Mouse (Mus musculus) forebrain, embryonic 13.5 days (tissue): ENCODE results near the gene Cdc42ep1. TPM values are rescaled to one million over a fixed set of nuclear protein-coding genes. Genes with fewer than 3 reads are reported as not detected.
"Not testable (repeated sequence)": the region's sequence is repeated elsewhere in the genome, so short reads cannot be mapped to it uniquely, and the experiment has no call there.

Experiments used
- ATAC-seq: fragments of 200-750 bp; cut with Nextera tagmentation; 2 replicates; pipeline ENCODE4 v1.8.0; 2017
- H3K27ac ChIP-seq: fragments of 300-500 bp; sonication (generic); 2 replicates; pipeline ENCODE4 v1.5.1; 2015; ENCODE audit warnings: inconsistent platforms, mild to moderate bottlenecking, moderate library complexity
- H3K27me3 ChIP-seq: fragments of 300-500 bp; sonication (generic); 2 replicates; pipeline ENCODE4 v1.6.1; 2015; ENCODE audit warnings: mild to moderate bottlenecking, inconsistent platforms
- H3K36me3 ChIP-seq: fragments of 300-500 bp; sonication (generic); 2 replicates; pipeline ENCODE4 v1.6.1; 2015; ENCODE audit warnings: mild to moderate bottlenecking, inconsistent platforms; ENCODE audit not compliant: poor library complexity, severe bottlenecking
- H3K4me1 ChIP-seq: fragments of 300-500 bp; sonication (generic); 2 replicates; pipeline ENCODE4 v1.6.1; 2015; ENCODE audit warnings: inconsistent platforms
- H3K4me2 ChIP-seq: fragments of 300-500 bp; sonication (generic); 2 replicates; pipeline ENCODE4 v1.6.1; 2015; ENCODE audit warnings: inconsistent platforms, mild to moderate bottlenecking, moderate library complexity
- H3K4me3 ChIP-seq: fragments of 300-500 bp; sonication (generic); 2 replicates; pipeline ENCODE4 v1.5.1; 2015; ENCODE audit warnings: mild to moderate bottlenecking, inconsistent platforms
- H3K9ac ChIP-seq: fragments of 300-500 bp; sonication (generic); 2 replicates; pipeline ENCODE4 v1.6.1; 2015; ENCODE audit warnings: mild to moderate bottlenecking, inconsistent platforms
- H3K9me3 ChIP-seq: fragments of 300-500 bp; sonication (generic); replicated peaks from 2 replicates; pipeline ENCODE4 v1.6.1; 2016; ENCODE audit warnings: inconsistent platforms
- WGBS: fragments of 180-500 bp; shearing (Covaris S2); methylation state at CpG from one replicate; pipeline ENCODE4 v1.1.7; 2015; 5-methylcytosine and 5-hydroxymethylcytosine counted together
- polyA plus RNA-seq: library from polyadenylated mRNA; unstranded; fragments of >200 nt; fragmentation: Nextera tagmentation; extraction: Ambion mirVana; gene quantifications from 2 replicates; pipeline ENCODE4 v1.2.1, GENCODE M21; 2015

The Cdc42ep1 gene
- polyA plus RNA-seq, 1 experiment from 2014 or later: 5.0 TPM

DNA sequence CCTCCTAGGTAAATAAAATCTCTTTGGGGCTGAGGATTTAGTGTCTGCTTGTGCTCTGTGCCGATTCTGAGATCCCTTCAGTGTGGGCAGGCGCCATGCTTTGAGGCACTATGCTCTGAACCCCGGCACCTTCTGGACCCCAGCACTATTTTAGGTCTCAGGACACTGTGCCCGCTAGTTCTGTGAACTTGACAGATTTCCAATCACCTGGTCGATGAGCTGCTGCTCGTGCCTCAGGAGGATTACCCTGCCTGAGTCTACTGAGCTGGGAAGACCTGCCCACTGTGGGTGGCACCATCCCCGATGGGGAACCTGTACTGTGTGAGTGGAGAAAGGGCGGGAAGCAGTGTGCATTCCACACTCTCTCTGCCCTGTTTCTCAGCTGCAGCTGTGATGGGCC is 32.6 kb downstream of the Cdc42ep1 start:
- Histone ChIP-seq H3K9ac (no peak overlapping the region), H3K4me1 (peaks cover 47% of the 10 kb centered on the region), H3K4me3 (no peak overlapping the region), H3K9me3 (no peaks in the 10 kb centered on the region), H3K27me3 (no peaks in the 10 kb centered on the region), H3K4me2 (no peak overlapping the region), H3K27ac (no peak overlapping the region), H3K36me3 (peaks cover 5% of the 10 kb centered on the region; the same call in 1 of the 2 replicates)
- ATAC-seq: no peak
- WGBS: 73% methylated on average over 8 of the region's 8 CpGs

DNA sequence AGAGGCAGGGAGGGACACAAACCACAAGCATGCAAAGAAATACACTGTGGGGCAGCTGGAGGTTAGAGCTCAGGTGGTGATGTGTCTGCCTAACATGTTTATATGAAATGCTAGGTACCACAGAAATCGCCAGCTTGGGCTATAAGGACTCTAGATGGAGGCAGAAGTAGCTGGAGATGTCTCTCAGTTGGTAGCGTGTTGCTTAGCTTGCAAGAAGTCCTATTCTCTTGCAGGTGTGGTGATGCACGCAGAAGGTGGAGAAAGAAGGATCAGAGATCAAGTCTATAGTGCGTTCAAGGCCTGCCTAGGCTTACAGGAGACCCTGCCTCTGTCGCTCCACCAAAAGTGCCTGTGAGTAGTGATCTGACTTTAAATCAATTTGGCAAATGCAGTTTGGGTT is 33.1 kb downstream of the Cdc42ep1 start:
- H3K27ac ChIP-seq: peak overlapping the region; percentile 98; the same call in 1 of the 2 replicates
- H3K4me3 ChIP-seq: no peak overlapping the region

DNA sequence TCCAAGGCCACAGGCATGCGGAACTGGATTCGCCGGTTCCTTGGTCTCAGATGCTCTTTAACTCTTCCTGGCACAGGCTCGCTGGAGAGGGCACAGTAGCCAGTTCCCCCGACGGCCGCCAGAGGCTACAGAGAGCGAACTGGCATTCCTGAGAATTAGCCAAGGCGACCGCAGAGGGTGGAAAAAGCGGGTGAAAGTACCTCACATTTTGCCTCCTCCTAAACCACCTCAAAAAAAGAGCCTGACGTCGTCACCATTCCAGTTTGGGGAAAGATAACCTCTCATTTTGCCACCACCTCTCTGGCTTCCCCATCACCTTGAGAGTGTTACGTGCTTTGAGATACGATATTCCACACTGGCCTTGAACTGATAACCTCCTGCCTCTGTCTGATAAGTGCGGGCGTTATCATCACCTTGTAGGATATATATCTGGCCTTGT is 33.9 kb downstream of the Cdc42ep1 start:
- H3K9ac ChIP-seq: peak overlapping the region; percentile 69
- H3K9me3 ChIP-seq: no peaks in the 10 kb centered on the region
- H3K27me3 ChIP-seq: no peaks in the 10 kb centered on the region
- H3K36me3 ChIP-seq: peaks cover 15% of the 10 kb centered on the region
- H3K4me3 ChIP-seq: peak overlapping the region; percentile 66
- peaks cover 47% of the 10 kb centered on the region for H3K4me1 ChIP-seq
- 3% methylated on average over 17 of the region's 17 CpGs for WGBS
- peak overlapping the region; percentile 85 for H3K4me2 ChIP-seq
- no peak for ATAC-seq
- peak overlapping the region; percentile 98 for H3K27ac ChIP-seq

More for the DNA sequence above, 33.1 kb downstream of the Cdc42ep1 start:
- Histone ChIP-seq H3K27me3 (no peaks in the 10 kb centered on the region), H3K9me3 (no peaks in the 10 kb centered on the region), H3K4me2 (peak overlapping the region; percentile 85), H3K9ac (peak overlapping the region; percentile 69; the same call in 1 of the 2 replicates), H3K4me1 (peaks cover 47% of the 10 kb centered on the region), H3K36me3 (peaks cover 7% of the 10 kb centered on the region)
- ATAC-seq: no peak
- WGBS: 83% methylated on average over 5 of the region's 5 CpGs

DNA sequence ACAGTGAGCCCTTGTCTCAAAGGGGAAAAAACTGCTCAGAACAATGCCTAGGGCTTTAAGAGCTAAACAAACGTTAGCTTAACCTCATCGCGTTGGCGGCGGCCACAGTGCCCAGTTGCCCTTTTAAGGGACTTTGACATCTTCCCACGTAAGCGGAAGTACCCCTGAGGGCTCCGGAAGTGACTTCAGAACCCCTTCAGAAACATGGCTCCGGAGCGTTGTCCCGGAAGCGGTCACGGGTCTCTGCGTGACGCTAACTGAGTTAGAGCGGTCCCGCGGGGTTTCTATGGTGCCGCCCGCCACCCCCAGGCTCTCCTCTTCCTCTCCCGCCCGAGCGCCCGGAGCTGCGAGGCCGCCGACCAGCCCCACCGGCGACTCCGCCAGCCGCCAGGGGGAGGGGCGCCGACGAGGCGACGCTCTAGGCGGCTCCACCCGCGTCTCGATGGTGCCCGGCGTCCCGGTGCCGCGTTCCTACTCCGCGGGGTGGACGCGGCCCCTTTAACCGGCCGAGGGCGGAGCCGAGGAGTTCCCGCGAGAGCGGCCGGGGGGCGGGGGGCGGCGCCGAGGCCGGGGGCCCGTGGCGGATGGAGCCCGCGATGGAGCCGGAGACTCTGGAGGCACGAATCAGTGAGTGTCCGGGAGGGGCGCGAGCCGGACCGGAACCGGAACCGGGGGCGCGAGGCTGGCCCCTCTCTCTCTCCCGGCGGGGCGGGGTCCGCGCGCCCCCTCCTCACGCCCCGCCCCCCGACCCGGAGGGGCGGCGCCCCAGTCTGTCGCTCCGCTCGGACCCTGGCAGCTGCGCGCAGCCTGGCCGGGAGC is 34.8 kb downstream of the Cdc42ep1 start, which contains the start of gene Gga1:
TSS of gene Gga1 (plus strand) at position 200 of the 819 bp plus-strand sequence.
- H3K9me3 ChIP-seq: no peaks in the 10 kb centered on the region
- H3K4me1 ChIP-seq: peaks cover 47% of the 10 kb centered on the region
- ATAC-seq: peak; percentile 92
- peak within 1 kb of the TSS; percentile 98 for H3K27ac ChIP-seq
- H3K4me2 ChIP-seq: peak within 1 kb of the TSS; percentile 85
- peak within 1 kb of the TSS; percentile 66 for H3K4me3 ChIP-seq
- H3K9ac ChIP-seq: peak within 1 kb of the TSS; percentile 83
- WGBS: under 1% methylated on average over 65 of the region's 95 CpGs
- peaks cover 24% of the 10 kb centered on the region for H3K36me3 ChIP-seq
- H3K27me3 ChIP-seq: no peaks in the 10 kb centered on the region

DNA sequence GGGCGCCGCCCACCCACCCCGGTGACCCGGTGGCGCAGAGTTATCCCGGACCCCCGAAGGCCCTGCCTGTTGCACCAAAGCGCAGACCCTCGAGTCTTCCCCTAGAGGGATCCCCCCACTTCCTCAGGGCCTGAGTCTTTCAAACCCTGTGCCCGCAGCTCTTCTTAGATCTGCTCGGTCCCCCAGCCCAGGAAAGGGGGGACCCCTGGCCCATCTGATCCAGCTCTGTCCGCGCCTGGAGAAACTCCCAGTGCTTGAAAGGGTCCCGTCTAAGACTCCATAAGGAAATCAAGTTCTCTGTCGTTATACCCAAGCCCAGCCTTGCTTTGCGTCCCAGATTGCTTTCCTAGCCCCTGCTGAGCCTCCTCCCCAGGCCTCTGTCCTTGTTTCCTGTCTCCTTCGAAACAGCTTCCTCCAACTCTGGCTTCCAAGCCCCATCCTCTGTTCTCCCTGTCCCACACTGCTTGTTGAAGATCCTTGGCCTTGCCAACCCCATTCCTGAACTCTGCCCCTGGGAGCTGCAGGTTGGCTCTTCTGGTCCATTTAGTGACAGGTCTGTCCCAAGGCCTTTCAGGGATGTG is 35.5 kb downstream of the Cdc42ep1 start:
- peak overlapping the region; percentile 98 for H3K27ac ChIP-seq
- WGBS: under 1% methylated on average over 15 of the region's 17 CpGs
- peaks cover 47% of the 10 kb centered on the region for H3K4me1 ChIP-seq
- ATAC-seq: no peak; the same call in 1 of the 2 replicates
- H3K4me3 ChIP-seq: peak overlapping the region; percentile 66
- H3K36me3 ChIP-seq: peaks cover 31% of the 10 kb centered on the region
- peak overlapping the region; percentile 83 for H3K9ac ChIP-seq
- H3K4me2 ChIP-seq: peak overlapping the region; percentile 85
- H3K27me3 ChIP-seq: no peaks in the 10 kb centered on the region
- no peaks in the 10 kb centered on the region for H3K9me3 ChIP-seq

DNA sequence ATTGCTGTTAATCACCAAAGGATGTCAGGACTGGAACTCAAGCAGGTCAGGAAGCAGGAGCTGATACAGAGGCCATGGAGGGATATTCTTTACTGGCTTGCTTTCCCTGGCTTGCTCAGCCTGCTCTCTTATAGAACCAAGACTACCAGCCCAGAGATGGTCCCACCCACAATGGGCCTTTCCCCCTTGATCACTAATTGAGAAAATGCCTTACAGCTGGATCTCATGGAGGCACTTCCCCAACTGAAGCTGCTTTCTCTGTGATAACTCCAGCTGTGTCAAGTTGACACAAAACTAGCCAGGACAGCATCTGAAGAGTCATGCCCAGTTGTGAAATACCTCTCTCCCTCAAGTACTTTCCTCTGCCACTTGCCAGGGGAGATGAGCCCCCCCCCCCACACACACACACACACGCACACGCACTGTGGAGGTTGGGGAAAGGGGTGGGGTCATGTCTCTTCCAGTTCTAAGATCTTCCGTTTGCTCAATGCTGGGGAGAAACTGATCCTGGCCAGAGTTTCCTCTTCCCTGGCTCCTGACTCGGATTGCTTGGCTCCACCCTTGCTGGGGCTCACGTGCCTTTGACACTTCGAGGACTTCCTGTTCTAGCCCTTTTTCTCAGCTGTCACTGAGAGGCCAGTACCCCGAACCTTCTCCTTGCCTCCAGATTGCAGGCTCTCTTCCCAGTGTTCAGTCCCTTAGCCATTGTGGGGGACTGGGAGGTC is 36.5 kb downstream of the Cdc42ep1 start:
- Histone ChIP-seq H3K4me2 (peak overlapping the region; percentile 85), H3K4me1 (peaks cover 43% of the 10 kb centered on the region), H3K9ac (0 out of 2 replicates have a peak overlapping the region, but pooled peaks have one; percentile 9), H3K36me3 (peaks cover 41% of the 10 kb centered on the region)
- not testable (repeated sequence) for ATAC-seq, H3K4me3 ChIP-seq, H3K27ac ChIP-seq, H3K9me3 ChIP-seq, H3K27me3 ChIP-seq
- WGBS: 77% methylated on average over 7 of the region's 7 CpGs

DNA sequence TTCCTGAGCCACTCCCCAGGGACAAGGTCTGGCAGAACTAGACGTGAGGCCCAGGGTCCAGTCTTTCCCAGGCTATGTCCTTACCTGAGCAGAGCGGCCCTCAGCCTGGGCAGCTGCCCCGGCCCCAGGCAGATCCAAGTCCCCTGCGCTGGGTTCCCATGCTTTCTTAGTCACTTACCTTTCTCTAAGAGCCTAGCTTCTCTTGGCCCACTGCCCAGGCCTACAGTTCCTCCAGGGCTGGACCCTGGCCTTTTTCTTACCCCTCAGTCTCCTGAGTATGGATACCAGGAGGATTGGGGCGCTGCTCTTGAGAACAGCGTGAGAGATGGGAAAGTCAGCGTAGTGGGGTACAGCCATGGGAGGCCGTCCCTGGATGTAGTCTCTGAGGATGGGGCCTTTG is 38.0 kb downstream of the Cdc42ep1 start:
- H3K9ac ChIP-seq: peak overlapping the region; percentile 27; the same call in 1 of the 2 replicates
- H3K4me1 ChIP-seq: peaks cover 31% of the 10 kb centered on the region
- no peak overlapping the region for H3K4me2 ChIP-seq
- no peak overlapping the region for H3K27ac ChIP-seq
- no peak overlapping the region for H3K4me3 ChIP-seq
- 90% methylated on average over 8 of the region's 8 CpGs for WGBS
- H3K27me3 ChIP-seq: no peaks in the 10 kb centered on the region
- H3K36me3 ChIP-seq: peaks cover 54% of the 10 kb centered on the region
- no peaks in the 10 kb centered on the region for H3K9me3 ChIP-seq
- ATAC-seq: no peak

DNA sequence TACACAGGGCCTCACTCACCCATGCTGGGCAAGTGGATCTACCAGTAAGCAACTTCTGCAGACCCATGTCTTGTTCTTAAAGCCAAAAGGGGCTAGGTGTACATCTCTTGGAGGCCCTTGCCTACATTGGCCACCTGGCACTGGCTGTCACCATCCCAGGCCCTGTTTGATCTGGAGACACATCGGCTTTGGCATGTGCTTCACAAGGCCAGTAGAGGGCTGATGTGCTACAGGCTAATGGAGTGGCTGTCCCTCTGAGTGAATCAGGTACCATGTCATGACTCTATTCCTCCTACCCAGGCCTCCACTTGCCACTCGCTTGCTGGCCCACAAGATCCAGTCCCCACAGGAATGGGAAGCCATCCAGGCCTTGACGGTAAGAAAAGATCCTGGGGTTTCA is 39.4 kb downstream of the Cdc42ep1 start:
- H3K27ac ChIP-seq: no peak overlapping the region
- no peaks in the 10 kb centered on the region for H3K9me3 ChIP-seq
- H3K4me3 ChIP-seq: no peak overlapping the region
- H3K27me3 ChIP-seq: no peaks in the 10 kb centered on the region
- ATAC-seq: no peak
- H3K4me2 ChIP-seq: no peak overlapping the region
- H3K36me3 ChIP-seq: peaks cover 68% of the 10 kb centered on the region
- H3K9ac ChIP-seq: no peak overlapping the region
- WGBS: 85% methylated on average over 3 of the region's 3 CpGs
- peaks cover 18% of the 10 kb centered on the region for H3K4me1 ChIP-seq

DNA sequence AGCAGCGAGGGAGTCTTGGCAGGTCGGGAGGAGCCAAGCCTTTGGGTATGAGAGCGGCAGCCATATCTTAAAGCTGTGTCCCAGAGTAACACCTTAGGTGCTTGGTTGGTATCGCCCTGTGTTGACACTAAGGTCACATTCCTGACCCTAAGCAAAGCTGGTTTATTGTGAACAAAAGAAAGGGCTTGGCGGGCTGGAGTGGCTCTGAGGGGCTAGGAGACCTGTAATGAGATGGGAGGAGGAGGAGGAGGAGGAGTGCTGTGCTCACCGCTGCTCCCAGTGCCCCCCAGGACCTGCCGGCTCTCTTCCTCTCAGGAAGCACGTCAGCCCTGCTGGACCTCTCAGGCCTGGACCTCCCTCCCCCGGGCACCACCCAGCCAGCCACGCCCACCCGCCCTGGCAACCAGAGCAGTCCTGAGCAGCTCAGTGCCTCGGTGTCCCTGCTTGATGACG is 47.0 kb downstream of the Cdc42ep1 start:
- Histone ChIP-seq H3K27me3 (no peaks in the 10 kb centered on the region), H3K4me3 (no peak overlapping the region), H3K9ac (no peak overlapping the region), H3K4me2 (no peak overlapping the region), H3K27ac (no peak overlapping the region), H3K4me1 (no peaks in the 10 kb centered on the region), H3K36me3 (peaks cover 94% of the 10 kb centered on the region), H3K9me3 (no peaks in the 10 kb centered on the region)
- WGBS: 24% methylated on average over 12 of the region's 13 CpGs
- no peak for ATAC-seq

DNA sequence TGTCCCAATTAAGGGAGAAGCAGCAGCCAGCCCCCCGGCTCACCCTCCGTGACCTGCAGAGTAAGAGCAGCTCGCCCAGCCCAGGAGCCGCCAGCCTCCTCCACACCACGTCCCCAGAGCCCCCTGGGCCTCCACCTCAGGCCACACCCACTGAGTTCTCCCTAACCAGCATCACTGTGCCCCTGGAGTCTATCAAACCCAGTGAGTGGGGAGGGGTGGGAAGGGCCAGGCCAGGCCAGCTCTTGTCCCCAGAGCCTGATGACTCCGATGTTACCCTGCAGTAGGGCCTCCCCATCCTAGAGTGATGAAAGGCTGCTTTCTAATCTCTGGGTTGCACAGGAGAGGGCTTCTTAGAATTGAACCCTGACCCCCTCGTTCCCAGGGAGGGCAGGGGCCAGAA is 50.0 kb downstream of the Cdc42ep1 start:
- peaks cover 76% of the 10 kb centered on the region for H3K36me3 ChIP-seq

DNA sequence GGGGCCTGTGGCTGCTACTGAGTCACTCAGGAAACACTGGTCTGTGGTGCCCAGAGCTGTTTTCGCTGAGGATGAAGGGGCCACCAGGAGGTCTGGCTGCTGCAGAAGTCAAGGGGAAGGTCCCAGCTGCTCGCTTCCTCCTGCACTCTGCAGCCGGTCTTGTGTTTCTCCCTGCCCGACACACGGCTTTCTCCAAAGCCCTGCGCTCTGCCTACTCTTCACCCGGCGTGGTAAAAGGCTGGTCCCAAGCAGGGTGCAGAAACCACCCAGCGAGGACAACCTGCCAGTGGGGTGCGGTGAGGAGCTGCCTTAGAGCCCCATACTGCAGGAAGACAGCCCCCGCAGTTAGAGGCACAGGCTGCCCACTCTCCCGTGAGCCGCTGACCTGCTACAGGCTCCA is 52.3 kb downstream of the Cdc42ep1 start:
- WGBS: 77% methylated on average over 13 of the region's 13 CpGs
- H3K27me3 ChIP-seq: peaks cover 12% of the 10 kb centered on the region
- no peaks in the 10 kb centered on the region for H3K9me3 ChIP-seq
- H3K36me3 ChIP-seq: peaks cover 54% of the 10 kb centered on the region
- no peaks in the 10 kb centered on the region; the same call in 1 of the 2 replicates for H3K4me1 ChIP-seq
- no peak overlapping the region for H3K27ac ChIP-seq
- no peak for ATAC-seq
- H3K4me2 ChIP-seq: no peak overlapping the region
- H3K9ac ChIP-seq: no peak overlapping the region
- H3K4me3 ChIP-seq: no peak overlapping the region

More for the DNA sequence above, 50.0 kb downstream of the Cdc42ep1 start:
- Histone ChIP-seq H3K4me1 (no peaks in the 10 kb centered on the region), H3K4me2 (no peak overlapping the region), H3K4me3 (no peak overlapping the region), H3K9ac (no peak overlapping the region), H3K27me3 (no peaks in the 10 kb centered on the region), H3K27ac (no peak overlapping the region), H3K9me3 (no peaks in the 10 kb centered on the region)
- 74% methylated on average over 7 of the region's 7 CpGs for WGBS
- ATAC-seq: no peak

DNA sequence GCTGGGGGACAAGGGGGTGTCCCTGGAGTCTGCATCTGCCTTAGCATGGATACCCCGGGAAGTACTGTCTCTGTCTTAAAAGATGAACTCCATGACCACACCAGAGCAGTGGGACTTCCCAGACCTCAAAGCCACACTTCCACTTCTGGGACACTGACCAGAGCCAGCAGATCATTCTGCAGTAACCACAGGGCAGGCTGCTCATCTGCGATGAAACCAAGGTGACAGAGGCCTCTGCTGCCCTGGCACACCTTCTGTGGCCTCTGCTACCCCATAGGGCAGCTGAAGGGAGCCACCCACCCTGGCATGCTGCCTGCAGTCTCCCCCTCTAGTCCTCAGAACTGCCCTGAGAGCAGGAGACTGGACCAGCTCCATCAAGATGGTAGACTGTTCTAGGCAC is 53.3 kb downstream of the Cdc42ep1 start:
- Histone ChIP-seq H3K36me3 (peaks cover 46% of the 10 kb centered on the region), H3K9ac (no peak overlapping the region), H3K4me3 (no peak overlapping the region), H3K9me3 (no peaks in the 10 kb centered on the region), H3K27ac (no peak overlapping the region), H3K27me3 (peaks cover 22% of the 10 kb centered on the region), H3K4me1 (peaks cover 10% of the 10 kb centered on the region), H3K4me2 (no peak overlapping the region)
- no peak for ATAC-seq
- 98% methylated on average over 2 of the region's 2 CpGs for WGBS
